16 mouse cellular contexts compared by ENCODE assay signal in the genomic region with DNA sequence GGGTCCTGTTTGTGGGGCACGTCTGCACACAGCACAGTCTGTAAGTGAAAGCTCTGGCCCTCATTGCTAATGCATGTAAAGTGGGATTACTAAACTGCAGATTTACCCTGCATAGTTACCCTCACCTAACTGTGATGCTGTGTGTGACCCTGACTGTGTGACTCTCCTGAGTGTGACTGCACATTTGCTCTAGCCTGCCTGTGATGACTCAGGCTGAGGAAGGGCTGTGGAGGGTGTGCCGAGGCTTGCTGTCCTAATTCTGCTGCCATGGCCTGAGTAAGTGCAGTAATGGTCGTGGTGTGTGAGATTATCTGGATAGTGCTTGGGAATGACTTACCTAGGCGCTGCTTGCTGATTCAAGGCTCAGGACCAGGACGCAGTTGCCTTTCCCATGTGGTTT. TPM values are rescaled to one million over a fixed set of nuclear protein-coding genes. Genes with fewer than 3 reads are reported as not detected.
"Had no signal": no experiment of that assay in that cellular context is flagged by ENCODE, and none has a peak within 500 bp of the region (broad histone marks: within the 10 kb centered on the region; RNA-seq: fewer than 3 reads in every experiment).

No protein-coding gene starts in this region.

- H3K9ac ChIP-seq: kidney, embryonic 15.5 days; liver, embryonic 15.5 days; lung, embryonic 14.5 days; midbrain, embryonic 12.5 days had no signal

- H3K36me3 ChIP-seq: kidney, embryonic 15.5 days; limb, embryonic 10.5 days; liver, embryonic 15.5 days; midbrain, embryonic 12.5 days had no signal

- H3K27me3 ChIP-seq: kidney, embryonic 15.5 days; liver, embryonic 15.5 days; megakaryocyte, embryonic 14.5 days; midbrain, embryonic 12.5 days had no signal

- ATAC-seq: midbrain, embryonic 16.5 days had no signal

- DNase-seq: kidney, postnatal 14 days; lung, embryonic 14.5 days; lung, postnatal 10 days; right cerebral cortex, postnatal 4 days; spleen, adult 18-20 months; thymus, adult 18-20 months; thymus, postnatal 14 days had no signal

- H3K4me3 ChIP-seq: kidney, embryonic 15.5 days; left cerebral cortex, adult 2 months; limb, embryonic 10.5 days; liver, embryonic 15.5 days; megakaryocyte, embryonic 14.5 days; midbrain, embryonic 12.5 days had no signal

- H3K9me3 ChIP-seq: kidney, embryonic 15.5 days; limb, embryonic 10.5 days; liver, embryonic 15.5 days; midbrain, embryonic 12.5 days had no signal

- H3K27ac ChIP-seq: kidney, embryonic 15.5 days; left cerebral cortex, adult 2 months; limb, embryonic 10.5 days; liver, embryonic 15.5 days; macrophage; midbrain, embryonic 12.5 days had no signal

- H3K4me2 ChIP-seq: kidney, embryonic 15.5 days; liver, embryonic 11.5 days; liver, embryonic 15.5 days; lung, embryonic 14.5 days; midbrain, embryonic 12.5 days had no signal

- H3K4me1 ChIP-seq: kidney, embryonic 15.5 days; limb, embryonic 10.5 days; liver, embryonic 15.5 days; megakaryocyte, embryonic 14.5 days; midbrain, embryonic 12.5 days had no signal

RNA-seq across cellular contexts. Expression of a gene that starts 52.2 kb away (rescaled TPM):
- polyA plus RNA-seq: macrophage had no signal
